Mouse (Mus musculus): ENCODE results near the gene Gbx1.

DNA sequence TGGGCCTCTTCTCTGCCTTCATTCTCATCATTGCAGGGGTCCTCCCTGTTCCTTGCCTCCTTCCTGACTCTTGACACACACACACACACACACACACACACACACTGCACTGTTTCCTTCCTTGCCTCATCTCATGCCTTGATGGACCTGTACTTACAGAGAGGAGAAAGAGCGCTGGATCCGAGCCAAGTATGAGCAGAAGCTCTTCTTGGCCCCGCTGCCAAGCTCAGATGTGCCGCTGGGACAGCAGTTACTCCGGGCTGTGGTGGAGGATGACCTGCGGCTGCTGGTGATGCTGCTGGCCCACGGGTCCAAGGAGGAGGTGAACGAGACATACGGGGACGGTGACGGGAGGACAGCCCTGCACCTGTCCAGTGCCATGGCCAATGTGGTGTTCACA, 26.2 kb downstream of the Gbx1 start:
- TF ChIP-seq POLR2A (IDR thresholded peaks at IDR 0.05; ENCODE audit: insufficient read depth, low read depth, low read length) (no peak), CTCF (IDR thresholded peaks at IDR 0.05; ENCODE audit: insufficient read depth, low read depth, low read length) (no peak)

All from olfactory bulb, adult 2 months (tissue).